Mouse (Mus musculus) kidney, postnatal 14 days (tissue): ENCODE measurements around the gene Ppm1l.
A peak's percentile ranks its signal among the peaks of the same experiment; 100 is the strongest.

ENCODE experiments used
- DNase-seq: peaks from one replicate; pipeline ENCODE4 v3.0.0; 2022; ENCODE audit warnings: mixed read lengths

The Ppm1l gene

DNA sequence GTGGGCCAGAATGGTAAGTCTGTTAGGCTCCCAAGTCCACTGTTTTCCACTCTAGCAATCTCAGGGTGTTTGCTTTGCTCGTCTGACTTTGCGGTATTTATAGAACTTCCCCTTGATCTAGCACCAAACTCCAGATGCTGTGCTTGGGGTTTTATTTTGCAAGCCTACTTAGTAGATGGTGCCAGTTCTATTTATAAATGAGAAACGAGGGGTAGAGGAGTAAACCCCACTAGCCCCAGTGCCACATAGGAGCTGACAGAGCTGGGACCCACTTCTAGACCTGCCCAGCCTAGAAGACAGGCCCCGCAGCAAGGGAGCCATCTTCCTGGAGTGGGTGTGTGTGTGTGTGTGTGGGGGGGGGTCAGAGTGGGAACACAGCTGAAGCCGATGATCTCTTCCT, 130.3 kb downstream of the Ppm1l start:
- DNase-seq, result peak; percentile 5

- DNase-seq, result no peak
Measured at GRCm38 (mm10) chr3:69449041-69449440, 132.4 kb downstream of the Ppm1l start.

GRCm38 (mm10) chr3:69454330-69454729, 137.7 kb downstream of the Ppm1l start:
- no peak for DNase-seq

GRCm38 (mm10) chr3:69456071-69456470, 139.4 kb downstream of the Ppm1l start:
- DNase-seq, result no peak

DNA sequence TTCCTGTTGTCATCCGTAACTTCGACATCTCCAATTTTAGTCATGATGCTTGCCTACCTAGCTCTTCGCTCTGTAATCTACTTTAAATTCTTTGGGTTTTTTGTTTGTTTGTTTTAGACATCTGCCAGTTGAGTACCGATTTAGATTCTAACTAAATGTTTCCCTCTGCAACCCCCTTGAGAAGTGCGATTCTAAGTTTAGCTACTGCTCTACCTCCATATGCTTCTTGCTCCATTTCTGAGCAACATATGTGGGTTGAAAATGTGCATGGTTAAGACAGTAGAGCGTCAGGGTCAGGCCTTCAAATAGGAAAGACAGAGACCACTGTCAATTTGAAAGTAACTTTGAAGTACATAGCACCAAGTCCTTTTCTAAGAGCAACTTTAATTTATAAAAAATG, 142.1 kb downstream of the Ppm1l start:
- no peak for DNase-seq

DNA sequence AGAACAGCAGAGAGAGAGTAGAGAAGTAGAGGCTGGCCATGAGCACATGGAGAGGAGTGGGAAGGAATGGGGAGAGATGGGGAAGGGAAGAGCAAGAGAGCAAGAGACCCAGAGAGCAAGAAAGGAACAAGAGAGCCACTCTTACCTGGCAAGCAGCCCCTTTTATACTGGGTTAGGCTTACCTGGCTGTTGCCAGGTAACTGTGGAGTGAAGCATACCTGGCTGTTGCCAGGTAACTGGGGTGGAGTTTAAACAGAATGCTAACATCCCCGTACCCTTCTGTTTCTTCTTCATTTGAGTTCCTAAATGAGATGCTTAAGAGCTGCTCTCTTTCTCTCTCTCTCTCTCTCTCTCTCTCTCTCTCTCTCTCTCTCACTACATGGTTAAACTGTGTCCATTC, 145.3 kb downstream of the Ppm1l start:
- no peak for DNase-seq

- DNase-seq, result no peak
Measured at GRCm38 (mm10) chr3:69465751-69466150, 149.1 kb downstream of the Ppm1l start.

GRCm38 (mm10) chr3:69468280-69469008, 151.8 kb downstream of the Ppm1l start:
- DNase-seq, result no peak

DNA sequence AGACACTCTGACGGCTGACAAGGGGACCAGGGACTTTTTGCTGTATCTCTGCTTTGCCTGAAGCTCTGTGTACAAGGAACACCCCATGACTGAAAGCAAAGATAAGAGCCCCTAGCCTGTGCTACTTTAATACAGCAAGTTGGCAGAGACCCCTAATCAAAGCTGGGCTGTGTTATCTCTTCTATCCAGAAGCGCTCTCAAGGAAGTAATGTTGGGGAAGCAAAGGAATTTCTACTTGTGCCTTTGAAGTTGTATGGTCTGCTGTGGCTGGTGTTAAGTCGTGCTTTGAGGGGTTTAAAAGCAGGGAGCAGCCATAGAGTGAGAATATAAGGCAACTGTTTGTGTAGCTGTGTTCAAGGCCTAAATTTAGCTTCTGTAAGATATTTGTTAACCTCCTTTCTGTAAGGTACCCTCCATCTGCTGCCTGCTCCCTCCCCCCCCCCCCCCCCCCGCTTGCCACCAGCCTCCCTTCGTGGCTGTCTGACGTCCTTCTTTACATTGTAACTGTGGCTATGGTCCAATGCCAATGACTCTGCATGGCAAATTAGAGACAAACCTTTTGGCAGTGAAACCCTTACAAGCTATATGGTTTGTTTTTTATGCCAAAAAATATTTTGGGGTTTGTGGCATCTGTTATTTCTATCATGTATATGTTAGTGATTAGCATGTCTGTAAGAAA, 152.9 kb downstream of the Ppm1l start:
- DNase-seq, result no peak

DNA sequence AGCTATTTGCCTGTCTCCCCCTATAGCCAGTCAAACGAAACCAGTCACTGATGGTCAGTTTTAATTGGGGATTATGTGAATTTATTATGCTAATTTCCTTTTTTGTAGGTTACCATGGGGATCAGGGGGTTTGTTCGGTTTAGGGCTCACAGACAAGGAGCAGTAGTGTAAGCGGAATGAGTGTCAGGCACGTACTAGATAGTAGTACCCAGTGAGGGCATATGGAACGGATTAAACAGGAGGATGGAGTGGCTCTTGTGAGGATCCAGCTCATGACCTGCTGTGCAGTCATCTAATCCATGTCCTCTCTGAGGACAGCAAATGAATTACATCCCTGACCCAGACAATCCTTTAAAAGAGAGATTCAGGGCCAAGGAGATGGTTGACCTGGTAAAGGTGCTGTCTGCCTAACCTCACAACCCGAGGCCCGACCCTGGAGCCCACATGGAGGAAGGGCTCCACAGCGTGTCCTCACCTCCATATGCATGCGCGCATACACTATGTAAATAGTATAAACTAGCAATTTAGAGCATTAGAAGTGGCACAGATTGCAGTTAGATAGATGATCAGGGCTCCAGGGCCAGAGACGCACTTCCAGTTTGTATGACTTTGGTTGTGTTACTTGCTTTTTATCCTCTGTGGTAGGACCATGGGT, 153.6 kb downstream of the Ppm1l start:
- no peak for DNase-seq

DNA sequence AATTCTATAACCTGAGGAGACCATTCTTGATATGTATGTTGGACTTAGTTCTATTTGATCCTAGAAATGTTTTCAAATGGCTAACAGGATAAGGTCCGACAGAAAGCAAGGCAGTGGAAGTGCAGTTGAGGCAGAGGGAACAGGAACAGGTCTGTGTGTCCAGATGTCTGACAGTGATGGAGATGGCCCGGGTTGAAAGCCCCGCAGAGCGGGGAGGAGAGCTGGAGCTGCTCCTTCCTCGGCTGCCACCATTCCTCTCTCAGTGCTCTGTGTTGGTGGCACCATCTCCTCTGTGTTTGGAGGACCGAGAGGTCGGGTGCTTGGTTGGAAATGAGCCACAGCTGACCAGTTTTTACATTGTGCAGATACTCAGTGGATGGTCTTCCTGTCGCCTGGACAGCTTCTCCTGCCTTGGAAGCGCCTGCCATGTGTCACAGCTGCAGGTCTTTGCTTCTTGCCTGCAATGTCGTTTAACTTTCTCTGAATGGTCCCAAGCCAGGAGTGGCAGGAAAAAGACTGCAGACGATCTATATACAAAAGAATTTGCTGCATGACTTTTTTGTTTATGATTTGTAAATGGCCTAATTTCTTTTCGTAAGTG, 159.3 kb downstream of the Ppm1l start:
- no peak for DNase-seq

DNA sequence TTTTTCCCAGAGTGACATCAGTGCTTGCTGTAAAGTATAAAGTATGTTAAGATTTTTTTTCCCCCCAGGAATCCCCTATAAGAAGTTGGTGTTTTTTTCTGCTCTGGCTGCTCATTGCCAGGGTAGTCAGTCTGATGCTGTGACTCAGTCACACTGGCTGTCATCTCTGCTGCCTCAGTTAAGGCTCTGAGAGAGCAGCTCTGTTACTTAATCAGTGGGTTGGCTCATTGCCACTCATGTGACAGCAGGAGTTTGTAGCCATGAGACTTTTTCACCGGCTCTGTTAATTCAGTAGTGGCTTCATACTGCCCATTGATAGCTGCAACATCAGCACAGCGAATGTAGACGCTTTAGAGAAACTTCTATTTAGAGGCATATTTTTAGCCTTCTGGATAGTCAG, 163.3 kb downstream of the Ppm1l start:
- peak; percentile 52 for DNase-seq

DNA sequence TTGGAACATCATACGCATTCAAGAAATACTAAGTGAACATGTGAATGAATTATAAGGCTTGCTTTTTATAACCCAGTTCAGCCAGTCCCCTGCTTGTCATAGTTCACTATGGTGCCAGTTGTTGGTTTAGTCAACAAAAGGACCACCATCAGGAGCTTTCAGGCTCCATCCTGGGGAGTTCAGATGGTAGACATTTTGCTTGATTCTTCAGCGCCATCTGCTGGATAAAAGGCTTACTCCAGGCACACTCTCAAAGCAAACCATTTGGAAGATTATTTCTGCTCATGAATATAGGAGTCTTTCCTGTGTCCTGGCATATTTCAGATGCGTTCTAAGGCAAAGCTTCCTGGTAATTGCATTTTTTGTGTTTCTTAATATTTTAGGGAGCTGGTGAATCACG, 165.2 kb downstream of the Ppm1l start:
- peak; percentile 78 for DNase-seq

- no peak for DNase-seq
Measured at GRCm38 (mm10) chr3:69484006-69484574, 167.4 kb downstream of the Ppm1l start.

GRCm38 (mm10) chr3:69484582-69484981, 167.9 kb downstream of the Ppm1l start:
- DNase-seq, result no peak

DNA sequence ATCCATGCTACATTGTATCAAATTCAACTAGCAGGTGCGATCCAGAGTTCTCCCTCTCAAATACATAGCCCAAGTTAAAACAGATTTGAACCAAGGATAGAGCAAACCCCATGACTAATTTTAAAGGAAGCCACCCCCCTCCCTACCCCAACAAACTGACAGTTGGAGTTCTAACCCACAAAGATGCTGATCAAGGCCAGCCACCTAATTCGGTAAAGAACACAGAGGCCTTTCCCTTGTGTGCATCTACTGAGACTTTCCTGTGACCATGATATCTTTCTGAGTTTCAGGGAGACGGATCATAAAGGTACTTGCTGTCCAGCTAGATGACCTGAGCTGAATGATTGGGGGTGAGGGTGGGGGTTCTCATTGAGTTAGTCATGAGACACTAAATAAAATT, 168.7 kb downstream of the Ppm1l start:
- no peak for DNase-seq

DNA sequence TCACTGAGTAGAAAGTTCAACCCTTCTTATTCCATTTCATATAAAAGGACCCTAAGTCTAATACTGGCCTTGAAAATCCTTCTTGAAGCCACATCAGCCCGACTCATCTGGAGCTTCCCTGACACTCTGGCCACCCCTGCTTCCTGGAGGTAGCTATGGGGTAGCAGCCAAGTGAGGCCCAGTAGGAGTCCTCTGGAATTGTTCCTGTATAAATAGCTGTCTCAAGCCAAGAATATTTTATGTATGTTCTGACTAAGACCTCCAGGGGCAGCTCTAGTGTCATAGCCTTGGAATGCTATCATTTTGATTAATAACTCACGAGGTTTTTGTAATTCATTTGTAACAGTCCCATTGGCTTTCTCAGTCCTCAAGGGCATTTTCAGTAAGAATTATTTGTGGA, 169.1 kb downstream of the Ppm1l start:
- peak; percentile 32 for DNase-seq

GRCm38 (mm10) chr3:69487471-69487870, 170.8 kb downstream of the Ppm1l start:
- no peak for DNase-seq

DNA sequence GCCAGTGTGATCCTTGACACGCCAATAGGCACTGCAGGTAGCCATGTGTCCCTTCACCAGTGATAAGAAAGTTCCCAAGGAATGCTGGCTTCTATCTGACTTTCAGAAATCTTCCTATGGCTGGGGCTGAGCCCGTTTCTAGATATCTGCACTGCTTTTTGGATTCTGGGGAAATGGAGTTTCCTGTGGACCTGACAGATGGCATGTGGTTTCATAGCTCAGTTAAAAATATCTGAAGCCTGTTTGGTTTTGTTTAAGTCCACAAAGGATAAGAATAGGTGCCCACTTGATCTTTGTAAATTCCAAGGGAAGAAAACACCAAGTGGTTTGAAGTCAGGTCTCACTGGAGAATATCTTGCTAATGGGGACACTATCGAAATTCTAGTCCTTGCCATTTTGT, 173.0 kb downstream of the Ppm1l start:
- no peak for DNase-seq

DNA sequence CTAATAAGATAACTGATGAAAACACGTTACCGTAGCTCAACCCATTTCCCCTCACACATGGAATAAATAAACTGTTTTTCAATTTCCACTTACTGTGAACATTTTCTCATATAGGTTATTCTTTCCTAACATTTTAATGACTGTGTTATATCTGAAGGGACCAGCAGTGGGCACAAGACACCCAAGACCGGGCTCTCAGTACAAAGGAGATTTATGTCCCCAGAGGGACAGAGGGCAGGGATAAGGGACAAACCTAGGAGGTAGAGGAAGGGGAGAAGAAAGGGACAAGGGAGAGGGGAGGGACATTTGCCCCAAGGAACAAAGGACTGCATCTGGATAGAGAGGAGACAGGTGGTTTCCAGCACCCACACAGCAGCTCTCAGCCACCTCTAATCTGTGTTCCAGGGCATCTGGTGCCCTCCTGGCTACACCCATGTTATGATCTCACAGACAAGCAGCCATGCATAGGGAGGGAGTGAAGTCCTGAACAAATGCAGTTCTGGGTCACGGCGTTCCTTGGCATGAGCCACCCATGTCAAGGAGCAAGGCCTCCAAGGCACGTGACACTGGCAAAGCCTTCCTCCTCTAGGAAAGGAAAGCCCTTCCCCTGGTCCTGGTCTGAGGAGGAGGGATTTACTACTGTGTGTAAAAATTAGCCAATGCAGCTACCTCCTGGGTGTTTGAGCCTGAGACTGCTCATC, 174.5 kb downstream of the Ppm1l start:
- peak; percentile 83 for DNase-seq

DNA sequence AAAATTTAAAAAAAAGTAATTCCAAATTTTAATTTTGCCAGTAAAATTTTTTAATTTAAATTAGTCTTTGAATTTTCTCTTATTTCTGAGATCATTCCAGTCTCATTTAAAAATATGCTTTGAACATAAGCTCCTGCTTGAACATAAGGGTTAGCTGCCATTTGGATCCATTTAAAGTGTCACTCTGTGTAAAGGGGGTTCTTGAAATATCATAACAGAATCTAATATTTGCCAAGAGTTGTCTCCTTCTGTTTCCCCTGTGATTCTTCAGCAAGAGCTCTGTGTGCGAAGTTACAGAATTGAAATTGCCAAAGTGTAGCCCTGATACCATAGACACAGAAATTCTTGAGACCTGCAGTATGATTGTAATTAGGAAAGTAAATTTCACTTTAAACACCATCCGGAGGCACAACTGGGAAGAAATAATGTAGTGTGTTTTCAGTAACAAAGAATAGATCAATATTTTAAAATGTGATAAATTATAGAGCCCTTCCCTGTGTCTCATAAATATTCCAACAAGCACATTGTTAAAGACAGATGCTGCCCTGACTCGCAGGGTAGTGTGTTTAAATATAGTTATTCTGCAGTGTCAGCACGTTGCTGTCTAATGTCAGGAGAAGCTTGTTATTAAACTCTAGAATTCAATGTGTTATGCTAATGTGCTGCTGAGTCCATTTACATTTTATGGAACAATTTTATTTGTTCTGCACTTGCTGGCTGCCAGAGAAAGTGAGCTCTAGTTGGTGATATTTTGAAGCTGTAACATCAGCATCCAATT, 177.8 kb downstream of the Ppm1l start:
- no peak for DNase-seq

- DNase-seq, result no peak
Measured at GRCm38 (mm10) chr3:69497178-69497577, 180.5 kb downstream of the Ppm1l start.
